Mouse (Mus musculus): Measurements from ENCODE around the gene Wdr59. TPM values are rescaled to one million over a fixed set of nuclear protein-coding genes. Genes with fewer than 3 reads are reported as not detected.
"Not testable (repeated sequence)": the region's sequence is repeated elsewhere in the genome, so short reads cannot be mapped to it uniquely, and the experiment has no call there.

Wdr59 gene
- polyA plus RNA-seq, 1 experiment from 2014 or later: 8.0 TPM

GRCm38 (mm10) chr8:111516451-111517035 lies 5.3 kb downstream of the Wdr59 start:
- WGBS: 73% methylated on average over 7 of the region's 7 CpGs
- H3K4me1 ChIP-seq (replicated peaks): peaks cover 9% of the 10 kb centered on the region
- H3K36me3 ChIP-seq: peaks cover 11% of the 10 kb centered on the region; the same call in 1 of the 2 replicates
- H3K9me3 ChIP-seq: no peaks in the 10 kb centered on the region
- no peaks in the 10 kb centered on the region for H3K27me3 ChIP-seq
- no peak overlapping the region for H3K4me2 ChIP-seq
- H3K27ac ChIP-seq: no peak overlapping the region
- no peak for ATAC-seq (ENCODE audit: insufficient number of reproducible peaks, insufficient read depth, low FRiP score, low TSS enrichment, low read depth)
- H3K4me3 ChIP-seq (replicated peaks): no peak overlapping the region
- no peak overlapping the region for H3K9ac ChIP-seq (replicated peaks)

GRCm38 (mm10) chr8:111513446-111513845 lies 8.4 kb downstream of the Wdr59 start:
- H3K4me1 ChIP-seq (replicated peaks): no peaks in the 10 kb centered on the region
- no peaks in the 10 kb centered on the region for H3K27me3 ChIP-seq
- no peak overlapping the region for H3K4me2 ChIP-seq
- no peaks in the 10 kb centered on the region for H3K9me3 ChIP-seq
- H3K27ac ChIP-seq: no peak overlapping the region
- no peak overlapping the region for H3K4me3 ChIP-seq (replicated peaks)
- no peak for ATAC-seq (ENCODE audit: insufficient number of reproducible peaks, insufficient read depth, low FRiP score, low TSS enrichment, low read depth)
- 82% methylated on average over 8 of the region's 8 CpGs for WGBS
- H3K9ac ChIP-seq (replicated peaks): no peak overlapping the region
- peaks cover 11% of the 10 kb centered on the region; the same call in 1 of the 2 replicates for H3K36me3 ChIP-seq

DNA sequence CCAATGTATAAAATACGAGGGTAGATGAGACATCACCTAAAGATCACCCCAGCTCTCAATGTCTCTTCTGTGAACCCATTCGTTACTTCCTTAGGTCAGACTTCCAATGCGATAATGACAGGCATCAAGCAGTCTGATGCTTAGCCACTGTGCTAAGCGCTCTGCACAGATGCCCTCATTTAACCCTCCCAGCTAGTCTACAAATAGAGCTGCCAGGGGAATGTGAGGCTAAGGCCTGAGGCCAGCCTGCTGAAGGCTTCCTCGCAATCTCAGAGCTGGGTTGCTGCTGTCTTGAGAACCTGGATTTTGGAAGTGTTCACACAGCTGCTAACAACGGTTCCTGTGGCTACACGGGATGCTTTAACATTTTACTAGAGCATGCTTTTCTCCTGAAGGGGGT lies 9.0 kb downstream of the Wdr59 start:
- WGBS: 84% methylated on average over 7 of the region's 7 CpGs
- Histone ChIP-seq H3K4me3 (replicated peaks) (no peak overlapping the region), H3K9ac (replicated peaks) (no peak overlapping the region), H3K27me3 (no peaks in the 10 kb centered on the region), H3K36me3 (peaks cover 11% of the 10 kb centered on the region; the same call in 1 of the 2 replicates), H3K9me3 (no peaks in the 10 kb centered on the region), H3K27ac (no peak overlapping the region), H3K4me1 (replicated peaks) (no peaks in the 10 kb centered on the region), H3K4me2 (no peak overlapping the region)
- no peak for ATAC-seq (ENCODE audit: insufficient number of reproducible peaks, insufficient read depth, low FRiP score, low TSS enrichment, low read depth)

- ATAC-seq (ENCODE audit: insufficient number of reproducible peaks, insufficient read depth, low FRiP score, low TSS enrichment, low read depth): no peak
- 66% methylated on average over 4 of the region's 4 CpGs for WGBS
Measured at GRCm38 (mm10) chr8:111510401-111510800, 11.5 kb downstream of the Wdr59 start.

GRCm38 (mm10) chr8:111509278-111509677 lies 12.6 kb downstream of the Wdr59 start:
- Histone ChIP-seq H3K4me3 (replicated peaks) (no peak overlapping the region), H3K9me3 (no peaks in the 10 kb centered on the region), H3K27me3 (no peaks in the 10 kb centered on the region), H3K4me2 (no peak overlapping the region), H3K9ac (replicated peaks) (no peak overlapping the region), H3K36me3 (peaks cover under 1% of the 10 kb centered on the region; the same call in 1 of the 2 replicates), H3K27ac (no peak overlapping the region), H3K4me1 (replicated peaks) (no peaks in the 10 kb centered on the region)
- no peak for ATAC-seq (ENCODE audit: insufficient number of reproducible peaks, insufficient read depth, low FRiP score, low TSS enrichment, low read depth)
- WGBS: 88% methylated on average over 11 of the region's 11 CpGs

More at GRCm38 (mm10) chr8:111510401-111510800, 11.5 kb downstream of the Wdr59 start:
- H3K4me1 ChIP-seq (replicated peaks): no peaks in the 10 kb centered on the region
- H3K27me3 ChIP-seq: no peaks in the 10 kb centered on the region
- H3K36me3 ChIP-seq: peaks cover 7% of the 10 kb centered on the region; the same call in 1 of the 2 replicates
- no peak overlapping the region for H3K4me2 ChIP-seq
- no peak overlapping the region for H3K9ac ChIP-seq (replicated peaks)
- H3K27ac ChIP-seq: no peak overlapping the region
- no peaks in the 10 kb centered on the region for H3K9me3 ChIP-seq
- H3K4me3 ChIP-seq (replicated peaks): no peak overlapping the region

DNA sequence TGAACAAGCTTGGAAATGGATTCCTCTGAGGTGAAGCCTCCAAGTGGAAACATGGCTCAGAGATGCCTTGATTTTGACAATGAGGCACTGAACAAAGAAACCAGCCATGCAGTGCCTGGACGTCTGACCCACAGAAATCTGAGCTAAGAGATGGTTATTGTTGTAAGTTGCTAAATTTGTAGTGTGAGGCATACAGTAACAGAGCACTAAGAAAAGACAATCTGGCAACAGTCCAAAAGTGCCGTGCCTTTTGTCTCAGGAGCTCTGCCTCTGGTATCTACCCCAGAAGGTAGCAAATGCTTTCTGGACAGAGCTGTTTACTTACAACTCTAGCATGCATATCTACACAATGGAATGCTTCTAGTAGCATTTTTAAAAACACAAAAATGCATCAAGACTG lies 13.3 kb downstream of the Wdr59 start:
- 67% methylated on average over 2 of the region's 2 CpGs for WGBS
- H3K4me2 ChIP-seq: no peak overlapping the region
- no peak overlapping the region for H3K27ac ChIP-seq
- no peaks in the 10 kb centered on the region for H3K9me3 ChIP-seq
- ATAC-seq (ENCODE audit: insufficient number of reproducible peaks, insufficient read depth, low FRiP score, low TSS enrichment, low read depth): no peak
- H3K36me3 ChIP-seq: peaks cover 7% of the 10 kb centered on the region
- H3K4me3 ChIP-seq (replicated peaks): no peak overlapping the region
- no peaks in the 10 kb centered on the region for H3K27me3 ChIP-seq
- H3K9ac ChIP-seq (replicated peaks): no peak overlapping the region
- no peaks in the 10 kb centered on the region for H3K4me1 ChIP-seq (replicated peaks)

DNA sequence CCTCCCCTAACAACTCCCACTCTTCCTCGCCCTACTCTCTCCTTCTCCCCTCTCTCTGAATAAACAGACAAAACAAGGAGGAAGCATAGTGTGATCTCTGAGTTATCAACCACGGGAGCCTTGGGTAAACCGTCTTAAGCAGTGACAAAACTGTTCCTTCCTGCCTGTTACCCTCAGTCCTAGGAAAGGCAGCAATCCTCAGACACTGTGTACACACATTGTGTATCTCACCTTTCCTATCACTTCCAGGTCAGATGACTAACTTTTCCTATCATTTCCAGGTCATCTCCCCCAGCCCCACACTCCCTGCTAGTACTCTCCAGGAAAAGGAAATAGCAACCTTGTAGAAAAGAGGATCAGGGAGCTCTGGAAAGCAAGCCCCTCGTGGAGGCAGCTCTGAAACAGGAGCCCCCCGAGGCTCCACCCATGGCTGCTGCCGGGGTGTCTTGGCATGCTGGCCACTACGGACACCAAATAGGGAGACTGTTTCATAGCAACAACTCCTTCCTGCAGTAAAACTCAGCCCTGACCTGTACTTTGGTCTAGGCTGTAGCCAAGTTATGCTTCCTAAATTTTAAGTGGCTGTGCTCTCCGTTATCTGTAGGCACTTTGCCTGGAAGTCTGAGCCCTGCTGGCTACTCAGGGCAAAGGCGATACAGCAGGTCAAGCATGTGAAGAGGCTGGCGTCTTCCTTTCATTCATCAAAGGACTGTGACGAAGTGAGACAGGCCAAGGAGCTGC lies 20.0 kb downstream of the Wdr59 start:
- no peak overlapping the region for H3K4me2 ChIP-seq
- 59% methylated on average over 11 of the region's 11 CpGs for WGBS
- no peak overlapping the region for H3K4me3 ChIP-seq (replicated peaks)
- H3K27me3 ChIP-seq: no peaks in the 10 kb centered on the region
- H3K36me3 ChIP-seq: peaks cover 57% of the 10 kb centered on the region
- no peak for ATAC-seq (ENCODE audit: insufficient number of reproducible peaks, insufficient read depth, low FRiP score, low TSS enrichment, low read depth)
- no peak overlapping the region for H3K9ac ChIP-seq (replicated peaks)
- H3K27ac ChIP-seq: no peak overlapping the region
- no peaks in the 10 kb centered on the region for H3K4me1 ChIP-seq (replicated peaks)
- no peaks in the 10 kb centered on the region for H3K9me3 ChIP-seq

- not testable (repeated sequence) for H3K9me3 ChIP-seq; H3K27me3 ChIP-seq; ATAC-seq (ENCODE audit: insufficient number of reproducible peaks, insufficient read depth, low FRiP score, low TSS enrichment, low read depth); H3K4me3 ChIP-seq (replicated peaks); H3K9ac ChIP-seq (replicated peaks); H3K4me1 ChIP-seq (replicated peaks); H3K4me2 ChIP-seq; H3K27ac ChIP-seq
- 81% methylated on average over 6 of the region's 6 CpGs for WGBS
- H3K36me3 ChIP-seq: peaks cover 74% of the 10 kb centered on the region
Measured at GRCm38 (mm10) chr8:111498249-111498648, 23.6 kb downstream of the Wdr59 start.

DNA sequence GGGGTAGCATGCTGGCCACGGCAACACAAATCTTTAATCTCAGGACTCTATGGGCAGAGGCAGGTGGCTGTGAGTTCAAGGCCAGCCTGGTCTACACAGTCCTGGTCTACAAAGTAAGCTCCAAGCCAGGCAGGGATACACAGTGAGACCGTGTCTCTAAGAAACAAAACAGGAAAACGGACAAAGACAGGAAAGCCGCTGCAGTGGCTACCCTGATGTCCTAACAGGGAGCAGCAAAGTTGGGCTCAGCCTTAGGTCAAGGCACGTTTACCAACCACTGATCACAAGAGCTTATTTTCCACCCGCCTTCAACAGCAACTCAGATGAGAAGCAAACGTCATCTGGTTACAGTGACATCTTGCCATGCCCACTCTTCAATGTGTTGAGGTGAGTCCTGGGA lies 25.6 kb downstream of the Wdr59 start:
- no peak for ATAC-seq (ENCODE audit: insufficient number of reproducible peaks, insufficient read depth, low FRiP score, low TSS enrichment, low read depth)
- 92% methylated on average over 7 of the region's 7 CpGs for WGBS

DNA sequence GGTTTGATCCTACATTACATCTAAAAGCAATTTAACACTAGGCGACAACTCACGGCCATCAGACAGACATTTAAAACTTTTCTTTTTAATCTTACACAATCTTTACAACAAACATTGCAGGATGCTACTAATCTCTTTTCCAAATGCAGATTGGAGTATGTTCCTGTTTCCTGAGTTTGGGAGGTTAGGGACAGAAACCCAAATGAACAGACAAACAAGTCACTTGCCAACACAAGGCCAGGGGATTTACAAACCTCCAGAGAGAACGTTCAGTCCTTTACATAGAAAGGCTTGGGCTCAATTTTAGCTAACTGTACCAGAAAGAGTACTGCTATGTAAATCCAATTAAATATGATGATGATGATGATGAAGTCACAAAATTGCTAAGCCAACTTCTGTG lies 28.7 kb downstream of the Wdr59 start:
- no peak for ATAC-seq (ENCODE audit: insufficient number of reproducible peaks, insufficient read depth, low FRiP score, low TSS enrichment, low read depth)

More for the DNA sequence above, 25.6 kb downstream of the Wdr59 start:
- Histone ChIP-seq H3K27ac (no peak overlapping the region), H3K4me2 (no peak overlapping the region), H3K36me3 (peaks cover 68% of the 10 kb centered on the region), H3K27me3 (no peaks in the 10 kb centered on the region), H3K4me3 (replicated peaks) (no peak overlapping the region), H3K9ac (replicated peaks) (no peak overlapping the region), H3K9me3 (no peaks in the 10 kb centered on the region), H3K4me1 (replicated peaks) (no peaks in the 10 kb centered on the region)

DNA sequence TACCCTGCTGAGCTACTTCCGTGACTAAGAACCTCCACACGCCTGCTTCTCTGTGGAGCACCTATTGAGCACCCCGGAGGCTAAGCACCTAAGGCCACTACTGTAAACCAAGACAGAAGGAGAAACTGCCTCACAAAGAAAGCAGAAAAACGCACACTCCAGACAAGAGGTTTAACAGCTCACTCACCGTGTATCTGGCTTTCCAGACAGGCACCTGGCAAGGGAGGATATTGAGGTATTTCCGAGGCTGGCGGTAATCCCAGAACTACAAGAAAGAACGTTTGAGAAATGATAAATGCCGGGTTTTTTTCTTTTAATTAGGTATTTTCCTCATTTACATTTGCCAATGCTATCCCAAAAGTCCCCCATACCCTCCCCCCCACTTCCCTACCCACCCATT lies 29.4 kb downstream of the Wdr59 start:
- WGBS: 89% methylated on average over 9 of the region's 9 CpGs
- H3K9ac ChIP-seq (replicated peaks): no peak overlapping the region
- H3K4me2 ChIP-seq: no peak overlapping the region
- ATAC-seq (ENCODE audit: insufficient number of reproducible peaks, insufficient read depth, low FRiP score, low TSS enrichment, low read depth): no peak
- H3K27me3 ChIP-seq: no peaks in the 10 kb centered on the region
- no peak overlapping the region for H3K27ac ChIP-seq
- no peaks in the 10 kb centered on the region for H3K9me3 ChIP-seq
- H3K4me1 ChIP-seq (replicated peaks): no peaks in the 10 kb centered on the region
- peaks cover 45% of the 10 kb centered on the region for H3K36me3 ChIP-seq
- H3K4me3 ChIP-seq (replicated peaks): no peak overlapping the region

More for the DNA sequence above, 28.7 kb downstream of the Wdr59 start:
- 93% methylated on average over 3 of the region's 3 CpGs for WGBS
- Histone ChIP-seq H3K27me3 (no peaks in the 10 kb centered on the region), H3K27ac (no peak overlapping the region), H3K9ac (replicated peaks) (no peak overlapping the region), H3K9me3 (no peaks in the 10 kb centered on the region), H3K36me3 (peaks cover 52% of the 10 kb centered on the region), H3K4me2 (no peak overlapping the region), H3K4me3 (replicated peaks) (no peak overlapping the region), H3K4me1 (replicated peaks) (no peaks in the 10 kb centered on the region)
